Mouse (Mus musculus) hindbrain, embryonic 12.5 days (tissue): ENCODE results near the gene Kdelc2. TPM values are rescaled to one million over a fixed set of nuclear protein-coding genes. Genes with fewer than 3 reads are reported as not detected.

Experiments used
- ATAC-seq: fragments of 200-750 bp; cut with Nextera tagmentation; 2 replicates; pipeline ENCODE4 v1.8.0; 2017; ENCODE audit warnings: moderate TSS enrichment; ENCODE audit not compliant: low FRiP score
- H3K27ac ChIP-seq: fragments of 300-500 bp; sonication (generic); 2 replicates; pipeline ENCODE4 v1.5.1; 2016; ENCODE audit warnings: mild to moderate bottlenecking
- H3K27me3 ChIP-seq: fragments of 300-500 bp; sonication (generic); 2 replicates; pipeline ENCODE4 v1.6.1; 2016; ENCODE audit warnings: mild to moderate bottlenecking
- H3K36me3 ChIP-seq: fragments of 300-500 bp; sonication (generic); 2 replicates; pipeline ENCODE4 v1.6.1; 2016; ENCODE audit warnings: mild to moderate bottlenecking
- H3K4me1 ChIP-seq: fragments of 300-500 bp; sonication (generic); 2 replicates; pipeline ENCODE4 v1.6.1; 2016
- H3K4me2 ChIP-seq: fragments of 300-500 bp; sonication (generic); replicated peaks from 2 replicates; pipeline ENCODE4 v1.6.1; 2016; ENCODE audit warnings: mild to moderate bottlenecking
- H3K4me3 ChIP-seq: fragments of 300-500 bp; sonication (generic); 2 replicates; pipeline ENCODE4 v1.5.1; 2016; ENCODE audit warnings: mild to moderate bottlenecking
- H3K9ac ChIP-seq: fragments of 300-500 bp; sonication (generic); 2 replicates; pipeline ENCODE4 v1.6.1; 2016; ENCODE audit warnings: mild to moderate bottlenecking, moderate library complexity
- H3K9me3 ChIP-seq: fragments of 300-500 bp; sonication (generic); replicated peaks from 2 replicates; pipeline ENCODE4 v1.6.1; 2016; ENCODE audit warnings: mild to moderate bottlenecking
- WGBS: fragments of 180-500 bp; shearing (Covaris S2); methylation state at CpG from one replicate; pipeline ENCODE4 v1.1.7; 2016; 5-methylcytosine and 5-hydroxymethylcytosine counted together
- polyA plus RNA-seq: library from polyadenylated mRNA; unstranded; fragments of >200 nt; fragmentation: Nextera tagmentation; extraction: Ambion mirVana; gene quantifications from 2 replicates; pipeline ENCODE4 v1.2.1, GENCODE M21; 2016

Gene Kdelc2
- polyA plus RNA-seq, 1 experiment from 2014 or later: 13.4 TPM

DNA sequence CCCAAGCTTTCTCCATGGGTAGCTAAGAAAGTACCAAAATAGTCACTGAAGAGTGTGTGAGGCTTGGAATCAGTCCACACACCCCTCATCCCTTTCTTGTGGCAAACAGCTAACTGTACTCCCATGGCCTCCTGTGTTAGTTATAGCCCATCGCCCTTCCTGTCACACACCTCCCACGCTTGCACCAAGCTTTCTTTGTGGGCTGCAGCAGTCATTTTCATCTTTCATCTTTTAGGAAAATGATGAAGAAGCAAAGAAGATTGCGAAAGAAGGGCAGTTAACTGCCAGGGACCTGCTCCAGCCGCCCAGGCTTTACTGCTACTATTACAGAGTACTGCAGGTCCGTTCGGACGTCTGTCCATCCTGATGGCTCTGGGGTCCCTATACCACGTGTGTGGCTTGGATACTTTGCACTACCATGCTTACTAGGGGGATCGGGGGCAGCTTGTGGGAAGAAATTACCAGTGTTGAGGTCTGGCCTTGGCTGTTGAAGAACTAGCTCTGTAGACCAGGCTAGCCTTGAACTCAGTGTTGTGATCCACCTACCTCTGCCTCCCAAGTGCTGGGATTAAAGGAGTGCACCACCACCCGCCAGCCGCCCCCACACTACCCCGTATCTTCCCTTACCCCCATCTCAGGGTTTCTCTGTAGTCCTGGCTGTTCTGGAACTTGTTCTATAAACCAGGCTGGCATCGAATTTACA is 14.0 kb downstream of the Kdelc2 start:
- Histone ChIP-seq H3K4me2 (no peak overlapping the region), H3K27ac (no peak overlapping the region), H3K4me1 (peaks cover 12% of the 10 kb centered on the region), H3K36me3 (no peaks in the 10 kb centered on the region), H3K27me3 (no peaks in the 10 kb centered on the region), H3K9me3 (no peaks in the 10 kb centered on the region), H3K9ac (no peak overlapping the region), H3K4me3 (no peak overlapping the region)
- no peak for ATAC-seq
- 81% methylated on average over 13 of the region's 13 CpGs for WGBS

DNA sequence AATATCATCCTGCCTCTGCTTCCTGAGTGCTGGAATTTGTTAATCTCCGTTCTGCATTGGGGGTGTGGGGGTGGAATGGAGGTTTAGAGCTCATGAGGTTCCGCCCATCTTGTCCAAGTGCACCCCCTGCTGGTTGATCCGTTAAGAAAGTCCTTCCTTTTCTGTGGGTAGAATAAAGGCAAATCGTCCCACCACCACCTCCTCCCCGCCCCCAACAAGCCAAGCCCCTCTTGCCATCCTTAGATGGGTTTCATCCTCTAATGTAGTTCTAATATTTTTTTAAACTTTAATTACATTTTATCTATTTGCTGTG is 14.5 kb downstream of the Kdelc2 start:
- Histone ChIP-seq H3K9ac (no peak overlapping the region), H3K27ac (no peak overlapping the region), H3K4me3 (no peak overlapping the region), H3K9me3 (no peaks in the 10 kb centered on the region), H3K27me3 (no peaks in the 10 kb centered on the region), H3K4me2 (no peak overlapping the region), H3K4me1 (peaks cover 12% of the 10 kb centered on the region), H3K36me3 (no peaks in the 10 kb centered on the region)
- no peak for ATAC-seq
- WGBS: 7% methylated on average over 5 of the region's 5 CpGs

DNA sequence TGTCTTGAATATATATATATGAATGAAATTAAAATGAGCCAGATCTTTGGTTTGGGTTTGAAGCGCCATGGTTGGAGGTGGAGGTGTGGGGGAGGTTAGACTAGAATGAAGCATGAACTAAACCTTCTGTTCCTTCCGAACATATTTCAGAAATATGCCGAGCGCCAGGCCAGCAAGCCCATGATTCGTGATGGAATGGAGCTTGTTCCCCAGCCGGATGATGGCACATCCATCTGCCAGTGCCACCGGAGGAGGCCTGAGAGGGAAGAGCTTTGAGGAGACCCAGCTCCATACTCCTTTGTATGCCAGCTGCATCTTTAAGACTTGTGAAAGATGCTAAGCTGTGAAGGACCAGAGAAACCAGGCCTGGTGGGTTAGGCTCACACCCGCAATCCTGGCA is 15.7 kb downstream of the Kdelc2 start:
- Histone ChIP-seq H3K4me2 (no peak overlapping the region), H3K9ac (no peak overlapping the region), H3K27me3 (no peaks in the 10 kb centered on the region), H3K36me3 (no peaks in the 10 kb centered on the region), H3K9me3 (no peaks in the 10 kb centered on the region), H3K27ac (no peak overlapping the region), H3K4me1 (peaks cover 15% of the 10 kb centered on the region), H3K4me3 (no peak overlapping the region)
- 94% methylated on average over 8 of the region's 8 CpGs for WGBS
- ATAC-seq: no peak

DNA sequence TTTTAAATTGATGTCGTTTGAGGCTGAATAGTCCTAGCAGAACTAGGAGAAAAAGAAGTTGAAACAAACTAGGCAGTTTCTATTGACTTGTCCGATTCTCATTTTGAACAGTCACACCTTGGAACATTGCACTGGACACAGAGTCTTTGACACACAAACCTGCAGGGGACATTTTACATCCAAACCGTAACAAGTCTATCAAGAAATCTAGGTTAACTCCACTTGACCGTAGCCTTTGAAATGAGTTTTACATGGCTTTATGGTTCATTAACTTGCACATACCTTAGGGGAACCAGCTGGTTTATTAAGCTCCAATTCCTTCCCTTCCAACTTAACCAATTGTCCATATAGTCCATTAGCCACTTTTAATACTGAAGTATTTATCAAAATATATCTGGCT is 16.9 kb downstream of the Kdelc2 start:
- 81% methylated on average over 4 of the region's 4 CpGs for WGBS
- no peak overlapping the region for H3K4me2 ChIP-seq
- no peak overlapping the region for H3K4me3 ChIP-seq
- no peaks in the 10 kb centered on the region for H3K27me3 ChIP-seq
- ATAC-seq: no peak
- no peak overlapping the region for H3K27ac ChIP-seq
- H3K4me1 ChIP-seq: peaks cover 22% of the 10 kb centered on the region
- no peaks in the 10 kb centered on the region for H3K9me3 ChIP-seq
- H3K36me3 ChIP-seq: no peaks in the 10 kb centered on the region
- no peak overlapping the region for H3K9ac ChIP-seq

DNA sequence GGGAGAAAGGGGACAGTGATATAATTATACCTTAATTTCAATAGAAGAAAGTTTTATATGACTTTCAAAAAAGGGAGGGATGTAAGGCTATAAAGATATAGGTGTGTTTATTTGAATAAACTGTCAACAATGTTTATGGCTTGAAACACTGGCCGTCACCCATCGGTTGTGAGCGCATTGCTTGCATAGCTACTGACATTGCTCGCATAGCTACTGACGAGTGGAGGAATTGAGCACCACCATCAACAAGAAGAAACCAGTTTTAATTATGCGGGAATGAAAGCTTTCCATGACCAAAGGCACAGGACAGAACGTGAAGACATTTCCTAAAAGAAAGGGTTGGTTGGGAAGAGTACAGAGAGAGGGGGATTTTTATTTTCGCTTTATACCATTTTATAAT is 17.3 kb downstream of the Kdelc2 start:
- Histone ChIP-seq H3K27ac (no peak overlapping the region), H3K9ac (no peak overlapping the region), H3K9me3 (no peaks in the 10 kb centered on the region), H3K27me3 (no peaks in the 10 kb centered on the region), H3K4me3 (no peak overlapping the region), H3K36me3 (no peaks in the 10 kb centered on the region), H3K4me2 (no peak overlapping the region), H3K4me1 (peaks cover 22% of the 10 kb centered on the region)
- ATAC-seq: no peak
- 87% methylated on average over 8 of the region's 8 CpGs for WGBS

DNA sequence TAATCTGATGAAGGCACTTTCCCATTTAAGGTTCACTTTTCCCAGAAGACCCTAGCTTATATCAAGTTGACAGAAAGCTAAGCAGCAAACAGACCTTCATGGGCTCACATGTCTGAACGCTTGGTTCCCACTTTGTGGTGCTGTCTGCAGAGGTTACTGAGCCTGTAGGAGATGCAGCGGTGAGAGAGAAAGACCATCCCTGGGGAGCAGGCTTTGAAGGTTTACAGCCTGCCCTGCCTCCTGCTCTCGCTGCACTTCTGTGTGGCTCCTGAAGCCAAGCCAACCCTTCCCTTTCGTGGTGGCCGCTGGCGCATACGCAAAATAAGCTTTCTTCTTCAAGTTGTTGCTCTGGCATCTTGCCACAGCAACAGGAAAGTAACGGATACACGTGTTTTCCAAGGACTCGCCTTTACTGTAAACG is 18.5 kb downstream of the Kdelc2 start, which contains the start of gene 4930550C14Rik:
Gene 4930550C14Rik (plus strand): TSS at position 35 of the 421 bp plus-strand sequence.
- Histone ChIP-seq H3K9me3 (no peaks in the 10 kb centered on the region), H3K36me3 (no peaks in the 10 kb centered on the region), H3K4me2 (peak within 1 kb of the TSS; percentile 11; the same call in 1 of the 2 replicates), H3K4me3 (no peak within 1 kb of the TSS), H3K4me1 (peaks cover 22% of the 10 kb centered on the region), H3K9ac (no peak within 1 kb of the TSS), H3K27me3 (no peaks in the 10 kb centered on the region), H3K27ac (0 out of 2 replicates have a peak within 1 kb of the TSS, but pooled peaks have one; percentile 23)
- WGBS: 24% methylated on average over 11 of the region's 11 CpGs
- no peak for ATAC-seq

DNA sequence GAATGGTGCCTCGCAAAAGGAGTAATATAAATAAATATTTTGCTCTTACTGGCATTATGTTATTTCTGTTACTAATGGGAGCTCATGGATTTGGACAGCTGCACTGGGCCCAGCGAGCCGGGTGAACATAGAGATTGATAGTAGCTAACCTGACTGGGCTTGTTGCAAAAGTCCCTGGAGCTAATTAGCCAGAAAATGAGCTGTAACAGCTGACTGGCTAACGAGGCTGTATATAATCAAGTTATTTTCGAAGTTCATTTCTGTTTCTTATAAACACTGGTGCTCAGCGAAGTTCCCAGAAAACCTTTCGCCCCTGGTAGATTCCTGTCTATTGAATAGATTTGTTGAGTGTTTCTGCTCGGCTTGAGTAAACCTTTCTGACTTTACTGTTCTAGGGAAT is 19.2 kb downstream of the Kdelc2 start:
- Histone ChIP-seq H3K9me3 (no peaks in the 10 kb centered on the region), H3K4me2 (peak overlapping the region; percentile 11; the same call in 1 of the 2 replicates), H3K36me3 (no peaks in the 10 kb centered on the region), H3K4me1 (peaks cover 22% of the 10 kb centered on the region), H3K9ac (no peak overlapping the region), H3K4me3 (no peak overlapping the region), H3K27me3 (no peaks in the 10 kb centered on the region), H3K27ac (no peak overlapping the region)
- WGBS: 79% methylated on average over 8 of the region's 8 CpGs
- peak; percentile 20; the same call in 1 of the 2 replicates for ATAC-seq

DNA sequence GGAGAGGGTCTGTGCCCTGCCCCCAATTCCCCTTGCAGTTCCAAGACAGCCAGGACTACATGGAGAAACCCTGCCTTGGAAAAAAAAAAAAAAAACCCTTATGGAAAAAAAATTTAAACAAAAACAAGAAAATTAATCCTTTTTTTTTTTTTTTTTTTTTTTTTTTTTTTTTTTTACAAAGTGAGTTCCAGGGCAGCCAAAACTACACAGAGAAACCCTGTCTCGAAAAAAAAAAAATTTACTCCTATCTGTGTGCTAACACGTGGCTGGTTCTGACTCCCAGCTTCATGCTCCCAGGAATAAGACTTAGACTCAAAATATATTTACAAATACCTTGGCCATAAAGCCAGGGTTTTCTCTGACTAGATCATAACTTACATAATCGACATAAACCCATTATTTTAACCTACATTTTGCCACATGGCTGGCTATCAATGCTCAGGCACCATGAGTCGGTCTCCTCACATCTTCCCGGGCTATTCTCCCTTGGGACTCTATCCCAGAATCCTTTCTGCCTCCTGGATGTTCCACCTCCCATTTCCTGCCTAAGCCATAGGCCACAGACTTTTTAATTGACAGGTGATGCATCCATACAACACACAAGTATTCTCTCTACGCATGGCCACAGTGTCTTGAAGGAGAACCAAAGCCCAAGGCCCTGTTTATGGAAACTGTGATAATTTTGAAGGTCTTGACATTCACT is 20.4 kb downstream of the Kdelc2 start:
- H3K4me1 ChIP-seq: peaks cover 20% of the 10 kb centered on the region
- H3K4me3 ChIP-seq: no peak overlapping the region
- 77% methylated on average over 6 of the region's 6 CpGs for WGBS
- no peak overlapping the region for H3K4me2 ChIP-seq
- peak; percentile 41; the same call in 1 of the 2 replicates for ATAC-seq
- no peaks in the 10 kb centered on the region for H3K27me3 ChIP-seq
- H3K36me3 ChIP-seq: no peaks in the 10 kb centered on the region
- no peak overlapping the region for H3K27ac ChIP-seq
- H3K9ac ChIP-seq: no peak overlapping the region
- no peaks in the 10 kb centered on the region for H3K9me3 ChIP-seq

DNA sequence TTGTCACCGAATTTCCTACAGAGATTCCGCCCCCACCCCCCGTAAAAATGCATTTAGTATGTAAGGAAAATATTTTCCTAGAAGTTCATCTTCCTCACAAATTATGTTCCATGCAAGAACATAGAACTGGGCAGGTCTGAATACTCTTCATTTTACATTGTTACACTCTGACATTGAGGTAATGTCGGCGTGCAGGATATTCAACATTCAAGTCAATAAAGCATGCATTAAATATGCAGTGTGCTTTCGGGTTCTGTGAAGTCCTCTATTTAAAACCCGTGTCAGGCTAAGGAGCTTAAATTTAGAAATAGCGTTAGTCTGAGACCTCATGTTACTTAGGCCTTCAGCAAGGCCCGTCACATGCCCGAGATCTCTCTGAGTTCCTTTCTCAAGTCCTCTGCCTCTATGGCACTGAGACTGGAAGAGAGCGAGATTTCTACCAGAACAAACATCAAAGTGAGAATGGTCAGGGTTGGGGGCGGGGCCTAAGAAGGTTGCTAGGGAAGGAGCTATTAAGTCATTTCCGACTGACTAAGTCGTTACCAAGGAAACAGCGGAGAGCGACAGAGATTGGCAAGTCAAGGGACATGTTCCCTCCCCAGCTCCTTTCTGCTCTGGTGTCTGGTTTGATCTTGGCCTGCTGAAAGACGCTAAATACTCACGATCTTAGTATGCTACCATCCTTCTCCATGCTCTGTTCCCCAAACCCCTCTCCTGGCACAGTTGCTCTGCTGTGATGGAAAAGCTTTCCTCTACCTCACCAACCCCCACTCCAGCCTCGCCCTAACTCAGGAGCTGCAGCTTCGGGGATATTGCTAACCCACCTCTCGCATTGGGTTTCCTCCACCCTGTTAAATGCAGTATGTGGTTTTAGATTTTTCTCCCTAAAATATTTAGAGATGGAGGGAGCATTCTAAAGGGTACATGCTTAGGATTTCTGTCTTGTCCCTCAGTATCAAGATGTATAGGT is 21.2 kb downstream of the Kdelc2 start:
- Histone ChIP-seq H3K27ac (peak overlapping the region; percentile 87), H3K9ac (peak overlapping the region; percentile 63), H3K4me3 (peak overlapping the region; percentile 38), H3K27me3 (no peaks in the 10 kb centered on the region), H3K4me1 (peaks cover 20% of the 10 kb centered on the region), H3K36me3 (no peaks in the 10 kb centered on the region), H3K9me3 (no peaks in the 10 kb centered on the region), H3K4me2 (peak overlapping the region; percentile 54)
- ATAC-seq: peak; percentile 94
- 25% methylated on average over 21 of the region's 21 CpGs for WGBS

DNA sequence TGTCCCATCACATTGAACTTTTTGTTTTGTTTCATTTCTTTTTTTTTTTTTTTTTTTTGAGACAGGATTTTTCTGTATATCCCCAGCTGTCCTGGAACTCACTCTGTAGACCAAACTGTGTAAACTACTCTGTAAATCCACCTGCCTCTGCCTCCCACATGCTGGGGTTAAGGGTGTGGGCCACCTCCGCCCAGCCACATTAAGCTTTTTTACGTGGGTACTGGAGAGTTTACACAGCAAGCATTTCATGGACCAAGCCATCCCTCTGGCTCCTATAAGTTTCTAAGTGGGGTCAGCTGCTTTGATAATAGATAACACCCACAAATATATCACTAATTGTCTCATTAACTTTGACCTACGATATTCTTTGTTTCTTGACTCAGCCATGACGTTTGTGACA is 24.7 kb downstream of the Kdelc2 start:
- H3K4me1 ChIP-seq: peaks cover 10% of the 10 kb centered on the region
- no peak overlapping the region for H3K4me2 ChIP-seq
- ATAC-seq: no peak
- 87% methylated on average over 4 of the region's 4 CpGs for WGBS
- no peak overlapping the region for H3K4me3 ChIP-seq
- no peaks in the 10 kb centered on the region for H3K27me3 ChIP-seq
- no peaks in the 10 kb centered on the region for H3K9me3 ChIP-seq
- H3K27ac ChIP-seq: no peak overlapping the region
- no peak overlapping the region for H3K9ac ChIP-seq
- no peaks in the 10 kb centered on the region for H3K36me3 ChIP-seq

DNA sequence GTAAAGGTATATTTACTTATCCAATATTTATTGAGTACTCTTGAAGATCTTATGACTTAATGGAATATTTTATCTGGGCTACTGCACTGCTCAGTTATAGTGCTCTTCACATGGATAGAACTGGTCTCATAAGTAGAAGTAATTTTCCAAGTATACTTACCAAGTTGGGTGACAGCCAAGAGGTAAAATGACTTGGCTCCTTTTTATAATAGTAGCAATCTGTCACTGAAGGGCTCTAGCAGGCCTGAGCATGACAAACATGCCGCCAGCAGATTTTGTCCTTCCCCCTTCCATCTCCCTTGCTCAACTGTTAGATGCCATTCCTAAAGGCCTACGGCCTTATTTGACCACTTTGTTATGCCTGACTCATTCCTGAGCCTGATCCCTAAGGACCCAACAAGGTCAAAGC is 25.1 kb downstream of the Kdelc2 start:
- Histone ChIP-seq H3K4me1 (peaks cover 10% of the 10 kb centered on the region), H3K27ac (no peak overlapping the region), H3K36me3 (no peaks in the 10 kb centered on the region), H3K27me3 (no peaks in the 10 kb centered on the region), H3K9me3 (no peaks in the 10 kb centered on the region), H3K9ac (no peak overlapping the region), H3K4me2 (no peak overlapping the region), H3K4me3 (no peak overlapping the region)
- WGBS: 77% methylated on average over 2 of the region's 2 CpGs
- ATAC-seq: no peak

DNA sequence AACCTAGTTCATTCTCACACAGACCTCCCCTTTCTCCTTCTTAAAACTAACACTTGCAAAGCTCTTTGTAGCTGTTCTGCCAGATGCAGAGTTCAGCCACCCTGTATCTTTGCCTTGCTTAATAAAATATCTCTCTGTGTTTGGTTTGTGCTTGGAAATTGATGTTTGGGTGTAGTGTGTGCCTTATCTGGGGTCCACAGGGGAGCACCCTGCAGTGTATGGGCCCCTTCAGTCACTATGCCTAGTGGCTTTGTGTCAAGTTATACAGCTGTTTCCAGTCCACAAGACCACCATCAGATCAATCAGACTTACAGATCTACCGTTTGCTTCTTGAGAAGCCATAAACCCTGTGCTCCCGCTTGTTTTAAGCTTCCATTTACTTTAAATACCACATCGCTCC is 25.6 kb downstream of the Kdelc2 start:
- Histone ChIP-seq H3K4me2 (no peak overlapping the region), H3K9ac (no peak overlapping the region), H3K27ac (no peak overlapping the region), H3K9me3 (no peaks in the 10 kb centered on the region), H3K36me3 (no peaks in the 10 kb centered on the region), H3K4me1 (peaks cover 9% of the 10 kb centered on the region), H3K27me3 (no peaks in the 10 kb centered on the region), H3K4me3 (no peak overlapping the region)
- ATAC-seq: no peak
- WGBS: 84% methylated on average over 3 of the region's 3 CpGs
